Mouse (Mus musculus) embryonic facial prominence, embryonic 10.5 days (tissue): ENCODE data around the gene Vps25. TPM values are rescaled to one million over a fixed set of nuclear protein-coding genes. Genes with fewer than 3 reads are reported as not detected.

Experiments used
- DNase-seq: peaks from one replicate; pipeline ENCODE4 v3.0.0-alpha.2; 2017; ENCODE audit warnings: low spot score
- H3K27ac ChIP-seq: fragments of 300-500 bp; sonication (generic); replicated peaks from 2 replicates; pipeline ENCODE4 v1.5.1; 2016; ENCODE audit warnings: mild to moderate bottlenecking
- H3K27me3 ChIP-seq: fragments of 300-500 bp; sonication (generic); replicated peaks from 2 replicates; pipeline ENCODE4 v1.6.1; 2016; ENCODE audit warnings: low read depth, mild to moderate bottlenecking; ENCODE audit not compliant: poor library complexity, severe bottlenecking
- H3K36me3 ChIP-seq: fragments of 300-500 bp; sonication (generic); replicated peaks from 2 replicates; pipeline ENCODE4 v1.6.1; 2016; ENCODE audit warnings: mild to moderate bottlenecking, moderate library complexity
- H3K4me1 ChIP-seq: fragments of 300-500 bp; sonication (generic); 2 replicates; pipeline ENCODE4 v1.6.1; 2016
- H3K4me3 ChIP-seq: fragments of 300-500 bp; sonication (generic); 2 replicates; pipeline ENCODE4 v1.5.1; 2016; ENCODE audit warnings: mild to moderate bottlenecking, moderate library complexity
- H3K9me3 ChIP-seq: fragments of 300-500 bp; sonication (generic); 2 replicates; pipeline ENCODE4 v1.6.1; 2016; ENCODE audit warnings: mild to moderate bottlenecking
- WGBS: fragments of 180-500 bp; shearing (Covaris S2); methylation state at CpG from one replicate; pipeline ENCODE4 v1.1.7; 2016; 5-methylcytosine and 5-hydroxymethylcytosine counted together
- polyA plus RNA-seq: library from polyadenylated mRNA; unstranded; fragments of >200 nt; fragmentation: Nextera tagmentation; extraction: Ambion mirVana; gene quantifications from 2 replicates; pipeline ENCODE4 v1.2.1, GENCODE M21; 2016

The Vps25 gene
- polyA plus RNA-seq, 1 experiment from 2014 or later, result 124 TPM

- DNase-seq, result peak; percentile 17
- Histone ChIP-seq H3K36me3 (no peaks in the 10 kb centered on the region), H3K27me3 (peaks cover 5% of the 10 kb centered on the region; the same call in 1 of the 2 replicates), H3K9me3 (no peaks in the 10 kb centered on the region), H3K4me3 (peak overlapping the region; percentile 38), H3K4me1 (peaks cover 47% of the 10 kb centered on the region), H3K27ac (peak overlapping the region; percentile 86)
- WGBS, result 11% methylated on average over 5 of the region's 5 CpGs
Observed at GRCm38 (mm10) chr11:101230526-101230925, 23.0 kb upstream of the Vps25 start.

GRCm38 (mm10) chr11:101230991-101231871, 22.3 kb upstream of the Vps25 start:
- DNase-seq, result peak; percentile 56
- Histone ChIP-seq H3K4me1 (peaks cover 39% of the 10 kb centered on the region), H3K9me3 (no peaks in the 10 kb centered on the region), H3K27me3 (peaks cover 5% of the 10 kb centered on the region; the same call in 1 of the 2 replicates), H3K27ac (peak overlapping the region; percentile 86), H3K36me3 (no peaks in the 10 kb centered on the region), H3K4me3 (peak overlapping the region; percentile 38)
- WGBS, result 7% methylated on average over 18 of the region's 18 CpGs

GRCm38 (mm10) chr11:101232010-101232839, 21.3 kb upstream of the Vps25 start:
- peak; percentile 23 for DNase-seq
- WGBS, result 51% methylated on average over 6 of the region's 6 CpGs
- H3K9me3 ChIP-seq, result no peaks in the 10 kb centered on the region
- no peaks in the 10 kb centered on the region for H3K36me3 ChIP-seq
- H3K27ac ChIP-seq, result peak overlapping the region; percentile 86
- H3K4me3 ChIP-seq, result peak overlapping the region; percentile 38
- H3K4me1 ChIP-seq, result peaks cover 36% of the 10 kb centered on the region
- peaks cover 5% of the 10 kb centered on the region; the same call in 1 of the 2 replicates for H3K27me3 ChIP-seq

- Histone ChIP-seq H3K4me1 (peaks cover 45% of the 10 kb centered on the region), H3K9me3 (no peaks in the 10 kb centered on the region), H3K27ac (no peak overlapping the region), H3K27me3 (no peaks in the 10 kb centered on the region; the same call in 1 of the 2 replicates), H3K36me3 (no peaks in the 10 kb centered on the region), H3K4me3 (no peak overlapping the region)
- WGBS, result 90% methylated on average over 1 of the region's 1 CpGs
- no peak for DNase-seq
Observed at GRCm38 (mm10) chr11:101233240-101233639, 20.3 kb upstream of the Vps25 start.

- Histone ChIP-seq H3K9me3 (no peaks in the 10 kb centered on the region), H3K4me1 (peaks cover 47% of the 10 kb centered on the region), H3K36me3 (no peaks in the 10 kb centered on the region), H3K4me3 (no peak overlapping the region), H3K27ac (no peak overlapping the region), H3K27me3 (no peaks in the 10 kb centered on the region; the same call in 1 of the 2 replicates)
- no peak for DNase-seq
Observed at GRCm38 (mm10) chr11:101234124-101234523, 19.4 kb upstream of the Vps25 start.

- H3K4me1 ChIP-seq, result peaks cover 34% of the 10 kb centered on the region
- no peaks in the 10 kb centered on the region for H3K9me3 ChIP-seq
- no peak overlapping the region for H3K27ac ChIP-seq
- DNase-seq, result no peak
- H3K36me3 ChIP-seq, result no peaks in the 10 kb centered on the region
- H3K27me3 ChIP-seq, result no peaks in the 10 kb centered on the region
- no peak overlapping the region for H3K4me3 ChIP-seq
Observed at GRCm38 (mm10) chr11:101235429-101235828, 18.1 kb upstream of the Vps25 start.

DNA sequence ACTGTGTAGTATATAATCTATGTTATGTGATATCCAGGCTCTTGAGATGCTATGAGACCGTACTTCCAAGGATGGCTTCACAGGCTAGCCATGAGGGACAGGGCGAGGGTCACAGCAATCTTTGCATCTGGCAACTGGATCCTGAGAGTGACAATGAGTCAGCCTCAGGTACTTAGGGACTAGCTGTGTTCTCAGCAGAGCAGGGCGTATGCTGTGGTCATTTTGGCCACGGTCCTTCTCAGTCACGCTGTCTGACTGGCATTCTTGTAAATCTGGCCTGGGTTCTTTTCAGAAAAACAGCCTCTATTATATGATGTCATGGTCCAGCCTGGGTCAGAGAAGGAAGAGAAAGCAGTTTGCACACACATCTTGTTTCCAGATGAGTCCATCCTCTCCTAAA, 16.7 kb upstream of the Vps25 start:
- Histone ChIP-seq H3K4me1 (peaks cover 22% of the 10 kb centered on the region), H3K9me3 (no peaks in the 10 kb centered on the region), H3K27me3 (no peaks in the 10 kb centered on the region), H3K27ac (no peak overlapping the region), H3K36me3 (no peaks in the 10 kb centered on the region), H3K4me3 (no peak overlapping the region)
- no peak for DNase-seq
- 91% methylated on average over 5 of the region's 5 CpGs for WGBS

GRCm38 (mm10) chr11:101238071-101238647, 15.3 kb upstream of the Vps25 start:
- H3K4me3 ChIP-seq, result no peak overlapping the region
- 34% methylated on average over 5 of the region's 5 CpGs for WGBS
- H3K36me3 ChIP-seq, result no peaks in the 10 kb centered on the region
- no peaks in the 10 kb centered on the region for H3K9me3 ChIP-seq
- peaks cover 15% of the 10 kb centered on the region for H3K4me1 ChIP-seq
- peak; percentile 35 for DNase-seq
- peak overlapping the region; percentile 68 for H3K27ac ChIP-seq
- no peaks in the 10 kb centered on the region for H3K27me3 ChIP-seq

- no peaks in the 10 kb centered on the region for H3K36me3 ChIP-seq
- WGBS, result 18% methylated on average over 4 of the region's 4 CpGs
- peak overlapping the region; percentile 88 for H3K27ac ChIP-seq
- peak overlapping the region; percentile 82 for H3K4me3 ChIP-seq
- peaks cover 50% of the 10 kb centered on the region for H3K4me1 ChIP-seq
- peak; percentile 83 for DNase-seq
- H3K27me3 ChIP-seq, result peaks cover 46% of the 10 kb centered on the region
- H3K9me3 ChIP-seq, result no peaks in the 10 kb centered on the region
Observed at GRCm38 (mm10) chr11:101245071-101245470, 8.4 kb upstream of the Vps25 start.

DNA sequence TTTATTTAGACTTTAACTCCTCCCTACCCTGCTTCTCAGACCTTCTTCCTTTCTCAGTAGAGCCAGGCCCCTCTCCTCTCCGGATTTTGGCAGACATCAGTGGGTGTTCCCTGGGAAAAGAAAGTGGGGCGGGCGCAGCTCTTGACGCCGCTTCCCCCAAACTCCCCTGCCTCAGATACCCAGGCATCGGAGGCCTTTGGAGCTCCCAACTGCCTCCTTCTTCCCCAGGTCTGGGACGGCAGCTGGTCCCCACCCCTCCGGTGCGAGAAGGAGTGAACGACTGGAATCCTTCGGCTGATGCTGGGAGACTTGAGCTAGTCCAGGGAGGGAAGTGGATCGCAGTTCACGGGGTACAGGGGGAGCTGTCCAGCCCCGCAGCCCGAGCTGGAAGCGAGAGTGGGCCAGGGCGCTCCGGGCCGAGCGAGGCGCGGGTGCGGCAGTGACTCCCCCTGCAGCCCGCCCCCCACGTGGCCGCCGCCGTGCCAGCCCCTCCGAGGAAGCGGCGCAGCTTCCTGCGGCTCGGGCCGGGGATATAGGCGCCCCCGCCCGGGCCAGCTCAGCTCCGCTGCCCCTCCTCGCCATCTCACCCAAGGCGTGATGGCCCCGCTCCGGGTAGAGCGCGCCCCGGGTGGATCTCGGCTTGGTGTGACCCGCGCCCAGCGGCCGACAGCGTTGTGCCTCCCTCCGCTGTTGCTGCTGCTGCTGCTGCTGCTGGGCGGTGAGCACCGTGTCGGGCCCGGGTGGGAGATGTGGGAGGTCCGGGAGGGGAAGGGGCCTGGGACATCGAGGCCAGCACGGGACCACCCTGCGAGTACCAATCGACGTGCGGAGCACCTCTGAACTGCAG, 7.4 kb upstream of the Vps25 start, which contains the start of gene Ramp2:
Gene Ramp2 (plus strand): TSS at position 174 of the 847 bp plus-strand sequence.
- Histone ChIP-seq H3K27ac (peak within 1 kb of the TSS; percentile 88), H3K36me3 (no peaks in the 10 kb centered on the region), H3K4me3 (peak within 1 kb of the TSS; percentile 82), H3K9me3 (no peaks in the 10 kb centered on the region), H3K27me3 (peaks cover 46% of the 10 kb centered on the region), H3K4me1 (peaks cover 50% of the 10 kb centered on the region)
- DNase-seq, result peak; percentile 75
- WGBS, result under 1% methylated on average over 63 of the region's 63 CpGs

DNA sequence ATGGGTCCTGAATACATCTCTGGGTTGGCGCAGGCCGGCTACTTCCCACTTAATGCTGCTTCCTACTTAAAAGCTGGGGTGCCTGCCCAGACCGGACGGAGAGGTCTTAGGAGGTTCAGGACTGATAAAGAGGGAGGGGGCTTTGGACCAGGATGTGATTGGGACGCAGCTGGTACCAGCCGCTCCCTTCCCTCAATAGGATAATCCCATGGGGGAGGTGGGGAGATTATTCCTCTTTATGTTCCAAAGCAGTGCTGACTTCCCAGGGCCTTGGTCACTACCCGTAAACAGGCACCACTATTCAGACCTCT, 6.8 kb upstream of the Vps25 start:
- H3K4me3 ChIP-seq, result peak overlapping the region; percentile 82
- H3K27ac ChIP-seq, result peak overlapping the region; percentile 88
- 5% methylated on average over 7 of the region's 7 CpGs for WGBS
- DNase-seq, result no peak
- H3K36me3 ChIP-seq, result no peaks in the 10 kb centered on the region
- H3K9me3 ChIP-seq, result no peaks in the 10 kb centered on the region
- H3K27me3 ChIP-seq, result peaks cover 46% of the 10 kb centered on the region
- peaks cover 50% of the 10 kb centered on the region for H3K4me1 ChIP-seq
